Mouse (Mus musculus) activated CD4-positive, CD25-positive, alpha-beta regulatory T cell, adult 4 months (primary cell): ENCODE data around the gene Shisa8. TPM values are rescaled to one million over a fixed set of nuclear protein-coding genes. Genes with fewer than 3 reads are reported as not detected.

Experiments
- ATAC-seq: one replicate; pipeline ENCODE4 v1.8.0; 2017
- polyA plus RNA-seq, 2 experiments: library from polyadenylated mRNA; unstranded; fragments of 100-300 nt; shearing (Covaris generic); gene quantifications; one replicate each; pipeline ENCODE4 v1.2.1; 2017

Gene Shisa8
- polyA plus RNA-seq, 2 experiments from 2014 or later: not detected

GRCm38 (mm10) chr15:82223251-82223650 lies 10.6 kb upstream of the Shisa8 start:
- ATAC-seq: no peak

- ATAC-seq: no peak
Measured at GRCm38 (mm10) chr15:82221104-82221860, 8.7 kb upstream of the Shisa8 start.

DNA sequence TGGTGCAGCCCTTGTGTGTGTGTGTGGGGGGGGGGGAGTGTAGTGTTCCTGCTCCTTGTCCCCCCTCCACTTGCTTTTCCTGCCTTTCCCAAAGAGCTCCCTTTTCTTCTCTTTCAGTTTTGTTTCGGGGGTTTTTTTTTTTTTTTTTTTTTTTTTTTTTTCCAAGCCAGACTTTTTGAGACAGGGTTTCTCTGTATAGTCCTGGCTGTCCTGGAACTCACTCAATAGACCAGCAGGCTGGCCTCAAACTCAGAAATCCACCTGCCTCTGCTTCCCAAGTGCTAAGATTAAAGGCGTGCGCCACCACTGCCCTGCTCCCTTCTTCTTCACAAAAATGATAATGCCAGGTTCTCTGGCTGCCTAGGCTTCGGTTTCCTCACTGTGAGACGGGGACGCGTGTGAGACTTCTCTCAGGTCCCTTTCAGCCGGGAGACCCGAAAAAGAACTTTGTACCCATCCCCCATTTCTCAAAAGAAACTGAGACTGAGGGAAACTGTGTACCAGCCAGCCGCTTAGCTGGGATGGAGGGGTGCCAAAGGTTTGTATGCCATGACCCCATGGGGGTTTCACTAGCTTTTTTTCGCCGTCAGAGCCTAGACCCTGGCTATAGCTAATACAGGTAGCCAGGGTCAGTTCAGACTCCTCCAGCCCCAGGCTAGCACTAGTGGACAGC lies 7.5 kb upstream of the Shisa8 start:
- ATAC-seq: no peak

DNA sequence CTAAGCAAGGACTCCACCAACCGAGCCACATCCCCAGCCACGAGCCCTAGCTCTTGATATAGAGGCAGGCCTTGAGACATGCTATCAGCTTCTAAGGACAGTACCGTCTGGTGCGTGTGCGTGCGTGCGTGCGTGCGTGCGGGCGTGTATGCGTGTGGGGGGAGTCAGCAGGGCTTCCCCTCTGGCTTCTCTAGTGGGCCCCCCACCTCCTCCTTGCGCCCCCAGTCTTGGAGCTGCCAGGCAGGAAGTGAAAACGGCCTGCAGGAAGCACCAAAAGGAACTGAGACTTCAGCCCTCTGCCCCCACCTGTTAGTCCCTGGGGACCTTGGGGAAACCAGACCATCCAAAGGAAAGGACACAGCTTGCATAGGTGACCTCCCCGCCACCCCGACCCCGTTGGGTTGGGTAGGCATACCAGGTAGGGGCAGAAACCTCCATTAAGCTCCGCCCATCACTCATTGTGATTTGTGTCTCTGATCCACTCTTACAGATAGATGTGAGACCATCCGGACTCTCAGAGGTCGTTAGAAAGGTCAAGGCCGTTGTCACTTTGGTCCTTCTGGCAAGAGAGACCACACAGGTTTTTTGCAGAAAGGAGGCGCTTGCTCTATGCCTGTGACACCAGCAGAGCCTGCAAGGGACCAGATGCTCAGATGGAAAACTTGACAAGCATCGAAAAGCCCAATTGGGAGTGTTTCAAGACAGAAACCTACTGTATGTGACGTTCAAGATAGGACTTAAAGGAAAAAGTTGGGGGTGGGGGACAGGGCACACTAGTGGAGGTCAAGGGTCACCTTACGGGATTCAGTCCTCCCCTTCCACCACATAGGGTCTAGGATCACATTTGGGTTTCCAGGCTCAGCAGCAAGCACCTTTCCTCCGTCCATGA lies 6.4 kb upstream of the Shisa8 start:
- no peak for ATAC-seq

GRCm38 (mm10) chr15:82217980-82218379 lies 5.4 kb upstream of the Shisa8 start:
- ATAC-seq: no peak

DNA sequence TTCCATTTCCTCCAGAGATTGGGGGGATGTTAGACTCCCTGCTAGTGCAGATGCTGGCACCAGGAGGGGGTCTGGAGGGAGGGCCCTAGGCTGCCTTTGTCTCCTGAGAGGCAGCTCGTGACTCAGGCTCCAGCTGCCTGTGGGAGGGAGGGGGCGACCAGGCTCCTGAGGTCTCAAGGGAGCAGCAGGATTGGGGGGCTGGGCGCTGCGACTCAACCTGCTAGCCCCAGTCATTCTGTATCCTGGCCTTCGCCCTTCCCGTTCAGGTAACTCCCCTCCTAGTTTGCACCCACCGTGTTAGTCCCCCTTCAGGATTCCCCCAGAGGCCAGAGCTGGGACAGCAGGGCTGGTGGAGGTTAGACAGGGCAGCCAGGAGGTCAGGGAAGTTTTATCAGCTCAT lies 4.4 kb upstream of the Shisa8 start:
- ATAC-seq: no peak

DNA sequence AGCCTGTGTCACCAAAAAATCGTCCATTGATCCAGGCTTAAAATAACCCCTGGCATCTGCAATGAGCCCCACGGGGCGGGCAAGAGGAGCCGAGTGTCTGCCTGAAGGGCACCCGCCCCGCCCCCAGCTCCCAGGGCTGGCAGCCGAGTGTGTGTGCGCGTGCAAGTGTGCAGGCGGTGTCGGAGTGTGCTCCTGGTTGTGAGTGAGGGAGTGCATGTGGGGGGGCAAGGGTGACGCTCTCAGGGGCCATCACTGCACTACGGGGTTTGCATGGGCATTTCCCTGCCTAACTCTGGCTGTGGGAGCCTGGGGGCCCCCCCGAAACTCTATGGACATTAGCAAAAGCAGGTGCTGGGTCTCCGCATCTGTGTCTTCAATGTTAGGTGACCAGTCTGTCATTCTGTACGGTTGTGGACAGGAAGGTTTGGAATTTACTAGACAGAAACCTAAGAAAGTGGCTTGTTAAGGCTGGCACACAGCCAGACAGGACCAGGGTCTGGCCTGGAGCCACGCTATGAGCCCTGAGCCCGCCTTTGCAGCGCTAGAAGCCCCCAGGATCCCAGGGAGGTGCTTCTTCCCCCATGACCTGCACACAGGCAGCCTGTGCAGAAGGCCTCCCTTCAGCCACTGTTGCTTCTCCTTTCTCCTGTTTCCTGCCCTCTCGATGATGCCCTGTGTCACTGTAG lies 3.7 kb upstream of the Shisa8 start:
- no peak for ATAC-seq

- ATAC-seq: no peak
Measured at GRCm38 (mm10) chr15:82215332-82216046, 2.9 kb upstream of the Shisa8 start.

DNA sequence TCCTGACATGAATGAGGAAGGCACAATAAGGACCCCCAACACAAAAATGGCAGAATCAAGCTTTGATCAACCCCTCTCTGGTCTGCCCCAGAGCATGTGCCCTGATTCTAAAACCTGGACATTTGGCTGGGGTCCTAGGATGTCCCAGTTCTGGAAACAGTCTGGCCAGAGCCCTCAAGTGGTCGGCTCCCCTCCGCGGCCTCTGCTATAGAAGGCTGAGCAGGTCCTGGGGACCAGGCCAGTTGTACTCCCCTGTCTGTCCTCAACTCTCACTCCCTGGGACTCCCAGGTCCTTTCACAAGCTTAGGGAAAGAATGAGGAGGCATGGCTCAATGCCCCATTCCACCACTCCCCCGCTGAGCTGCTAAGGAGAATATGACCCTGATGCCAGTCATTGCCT lies 607 bp upstream of the Shisa8 start:
- no peak for ATAC-seq

- no peak for ATAC-seq
Measured at GRCm38 (mm10) chr15:82211911-82212751, 484 bp downstream of the Shisa8 start.

- no peak for ATAC-seq
Measured at GRCm38 (mm10) chr15:82211281-82211680, 1.3 kb downstream of the Shisa8 start.

GRCm38 (mm10) chr15:82210801-82211200 lies 1.8 kb downstream of the Shisa8 start:
- ATAC-seq: no peak

GRCm38 (mm10) chr15:82209295-82210050 lies 3.1 kb downstream of the Shisa8 start:
- no peak for ATAC-seq

DNA sequence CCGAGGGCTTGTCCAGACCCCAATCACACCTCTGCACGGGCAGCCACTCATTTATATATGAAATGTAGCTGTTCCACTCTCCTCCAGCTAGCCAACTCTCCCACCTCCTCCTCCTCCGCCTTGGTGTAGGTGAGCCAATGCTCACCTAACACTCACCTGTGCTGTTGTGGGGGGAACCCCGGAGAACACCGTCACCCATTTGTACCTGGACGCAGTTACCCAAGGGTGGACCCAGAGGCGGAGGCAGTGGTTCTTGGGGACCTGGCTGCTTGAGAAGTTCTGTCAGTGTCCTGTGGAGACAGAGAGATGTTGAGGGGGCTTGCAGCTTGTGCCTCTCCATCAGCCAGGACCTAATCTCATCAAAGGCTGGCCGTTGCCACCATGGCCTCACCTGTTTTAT lies 4.3 kb downstream of the Shisa8 start:
- ATAC-seq: no peak

DNA sequence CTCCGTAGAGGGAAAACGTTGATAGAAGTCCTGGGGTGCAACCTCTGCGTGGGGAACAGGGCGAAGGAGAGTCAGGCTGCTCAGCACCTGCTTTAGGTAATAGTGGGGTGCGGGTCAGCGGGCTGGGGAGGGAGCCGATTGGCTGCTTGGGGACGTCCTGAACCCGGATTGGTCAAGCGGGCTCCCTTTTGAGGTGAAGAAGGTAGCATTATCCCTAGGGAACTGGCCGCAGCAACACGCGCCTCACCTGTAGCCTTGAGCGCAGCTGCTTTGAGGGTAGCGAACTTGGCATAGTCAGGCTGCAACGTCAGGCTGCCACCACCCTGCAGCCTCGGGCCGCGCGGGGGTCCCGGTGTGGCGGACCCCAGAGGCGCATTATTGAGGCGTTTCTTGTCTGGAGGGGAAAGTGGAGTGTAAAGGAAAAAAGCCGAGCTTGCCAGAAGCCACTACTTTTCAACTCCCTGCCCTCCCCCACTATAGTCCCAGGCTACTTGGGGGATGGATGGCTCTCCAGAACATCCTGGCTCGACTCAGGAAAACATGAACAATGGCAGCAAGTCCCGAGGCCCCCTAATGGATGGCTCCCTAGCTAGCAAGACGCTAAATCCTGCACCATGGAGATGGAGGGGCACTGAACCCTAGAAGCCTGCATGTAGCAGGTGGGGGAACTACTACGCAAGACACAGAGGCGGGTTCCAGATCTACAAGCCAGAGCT lies 5.0 kb downstream of the Shisa8 start:
- no peak for ATAC-seq

DNA sequence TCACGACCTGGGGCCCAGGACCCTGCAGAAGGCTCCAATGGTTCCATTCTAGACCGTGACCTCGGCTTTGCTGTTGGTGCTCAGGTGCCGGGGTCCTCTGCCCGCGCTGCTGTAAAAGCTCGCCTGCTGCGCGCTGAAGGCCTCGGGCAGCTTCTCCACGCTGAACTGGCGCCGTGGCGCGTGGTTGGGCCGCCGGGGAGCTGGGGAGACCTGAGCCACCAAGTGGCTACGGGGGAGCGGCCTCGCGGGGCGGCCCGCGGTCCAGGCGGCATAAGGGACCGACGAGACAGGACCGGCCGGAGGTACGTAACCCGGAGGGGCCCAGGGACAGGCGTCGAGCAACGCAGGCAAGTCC lies 5.5 kb downstream of the Shisa8 start:
- no peak for ATAC-seq

DNA sequence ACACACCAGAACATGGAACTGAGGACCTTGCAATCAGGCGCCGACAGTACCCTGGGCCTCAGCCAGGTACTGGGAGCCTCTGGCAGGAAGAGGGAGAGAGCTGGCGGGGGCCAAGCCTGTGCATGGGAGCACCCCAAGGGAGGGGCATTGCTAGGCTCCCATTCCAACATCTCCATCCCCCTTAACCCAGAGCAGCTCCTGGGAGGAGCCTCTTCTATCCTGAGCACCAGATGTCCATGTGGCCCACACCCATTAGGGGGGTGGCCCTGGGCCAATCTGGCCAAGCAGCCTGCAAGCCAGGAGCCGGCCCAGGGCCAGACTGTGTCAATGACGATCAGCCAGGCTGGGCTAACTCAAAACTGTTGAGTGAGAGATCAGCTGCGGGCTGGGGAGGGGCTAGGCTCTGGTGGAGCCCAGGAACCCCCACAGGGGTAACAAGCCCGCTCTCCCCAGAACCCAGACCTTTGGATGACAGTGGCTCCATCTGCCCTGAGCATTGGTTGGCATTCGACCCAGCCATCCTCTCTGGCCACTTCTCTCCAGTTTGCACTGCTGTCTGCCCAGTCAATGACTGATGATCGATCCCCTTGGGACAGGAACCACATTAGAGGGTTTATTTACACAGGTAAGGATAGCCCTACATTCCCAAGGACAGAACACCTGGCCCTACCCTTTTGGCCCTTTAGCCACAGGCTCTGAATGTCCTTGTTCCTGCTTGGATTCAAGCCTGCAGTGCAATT lies 6.1 kb downstream of the Shisa8 start:
- ATAC-seq: no peak

GRCm38 (mm10) chr15:82204680-82205371 lies 7.8 kb downstream of the Shisa8 start:
- ATAC-seq: no peak
